Mouse (Mus musculus) megakaryocyte-erythroid progenitor cell, adult 5 weeks (primary cell): Measurements from ENCODE around the gene Krtap12-1. TPM values are rescaled to one million over a fixed set of nuclear protein-coding genes. Genes with fewer than 3 reads are reported as not detected.

Experiments
- polyA plus RNA-seq: library from polyadenylated mRNA; stranded (reverse); fragments of >175 nt; gene quantifications from 2 replicates; pipeline ENCODE4 v1.2.3, GENCODE M21; 2012

Gene Krtap12-1
- polyA plus RNA-seq: not detected in 2 replicates

DNA sequence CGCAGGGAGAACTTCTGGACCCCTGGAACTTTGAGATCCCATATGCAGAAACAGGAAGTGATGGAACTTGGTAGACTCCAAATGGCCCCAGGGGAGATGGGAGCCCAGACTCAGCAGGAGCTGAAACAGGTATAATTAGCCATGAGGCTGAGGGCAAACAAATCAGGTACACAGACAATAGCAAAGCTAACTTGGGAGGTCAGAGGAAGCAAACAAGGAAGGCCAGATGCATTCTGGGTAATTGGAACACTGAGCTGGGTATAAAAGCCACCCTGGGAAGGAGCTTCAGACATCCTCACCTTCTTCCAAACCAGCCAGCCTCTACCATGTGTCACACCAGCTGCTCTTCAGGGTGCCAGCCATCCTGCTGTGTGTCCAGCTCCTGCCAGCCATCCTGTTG, at the start of gene Krtap12-1:
Gene Krtap12-1, plus strand, starts transcription at position 301 of the 400 bp plus-strand sequence.

DNA sequence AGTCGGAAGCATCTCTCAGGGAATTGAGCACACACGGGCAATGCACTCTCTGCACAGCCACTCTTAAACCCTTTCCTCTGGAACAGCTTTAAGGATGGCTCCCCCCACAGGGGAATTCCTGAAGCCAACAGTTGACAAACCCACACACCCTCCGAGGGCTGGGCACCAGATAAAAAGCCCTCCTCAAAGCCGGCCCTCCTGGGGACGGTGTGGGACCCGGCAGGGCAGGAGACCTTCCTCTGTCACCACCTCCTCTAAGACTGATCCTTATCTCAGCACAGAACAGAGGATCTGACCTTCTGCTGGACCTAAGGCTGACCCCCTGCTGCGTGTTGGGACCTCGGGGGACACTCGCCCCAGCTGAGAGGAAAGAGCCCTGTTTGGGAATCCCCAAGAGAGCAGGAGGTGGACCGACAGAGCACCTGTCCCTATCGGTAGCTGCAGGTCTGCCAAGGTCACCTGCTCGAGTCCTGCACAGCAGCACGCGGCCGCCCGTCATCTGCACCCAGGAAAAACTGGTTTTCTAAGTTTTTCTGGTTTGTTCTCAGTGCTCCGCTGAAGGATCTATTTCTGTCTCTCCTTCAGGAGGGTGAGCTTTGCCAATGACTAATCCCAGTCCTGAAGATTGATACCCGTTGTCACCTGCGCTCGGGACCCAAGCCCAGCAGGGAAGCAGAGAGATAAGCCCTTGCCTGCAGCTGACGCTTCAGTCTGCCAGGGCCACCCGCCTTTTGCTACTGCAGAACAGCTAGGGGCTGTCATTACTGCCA, 34.3 kb upstream of the Krtap12-1 start, which contains the start of gene Tspear:
Gene Tspear, plus strand, starts transcription at position 675 of the 770 bp plus-strand sequence.

DNA sequence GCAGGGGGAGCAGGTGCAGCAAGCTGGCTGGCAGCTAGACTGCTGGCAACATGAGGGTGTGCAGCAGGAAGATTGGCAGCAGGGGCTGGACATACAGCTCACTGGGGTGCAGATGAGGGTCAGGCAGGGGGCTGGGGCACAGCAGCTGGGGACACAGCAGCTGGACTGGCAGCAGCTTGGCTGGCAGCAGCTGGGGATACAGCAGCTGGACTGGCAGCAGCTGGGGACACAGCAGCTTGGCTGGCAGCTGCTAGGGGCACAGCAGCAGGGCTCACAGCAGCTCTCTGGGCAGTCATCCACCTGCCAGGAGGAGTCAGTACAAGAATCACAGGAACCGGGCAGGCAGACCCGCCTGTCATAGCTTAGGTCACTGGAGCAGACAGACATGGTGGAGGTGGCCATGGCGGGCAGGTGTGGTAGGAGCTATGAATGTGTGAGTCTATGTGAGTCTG, 30.0 kb upstream of the Krtap12-1 start, which contains the start of gene Gm19402:
Gene Gm19402, minus strand, starts transcription at position 402 of the 452 bp plus-strand sequence.

DNA sequence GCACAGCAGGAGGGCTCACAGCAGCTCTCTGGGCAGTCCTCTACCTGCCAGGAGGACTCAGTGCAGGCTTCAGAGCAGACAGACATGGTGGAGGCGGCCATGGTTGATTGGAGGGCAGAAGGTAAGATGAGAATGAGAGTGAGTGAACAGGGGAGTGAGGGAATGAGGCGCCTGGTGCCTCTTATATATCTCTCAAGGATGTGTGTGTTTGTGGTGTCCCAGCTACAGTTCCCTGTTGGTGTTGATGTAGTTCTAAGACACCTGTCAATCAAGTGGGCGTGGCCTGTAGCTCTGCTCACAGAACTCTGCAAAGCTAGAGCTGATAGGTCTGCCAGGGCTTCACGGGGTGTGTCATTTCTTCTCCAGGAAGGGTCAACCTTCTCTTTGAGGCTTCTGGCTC, 23.3 kb upstream of the Krtap12-1 start, which contains the start of gene Gm9508:
Gene Gm9508, minus strand, starts transcription at position 101 of the 400 bp plus-strand sequence.

DNA sequence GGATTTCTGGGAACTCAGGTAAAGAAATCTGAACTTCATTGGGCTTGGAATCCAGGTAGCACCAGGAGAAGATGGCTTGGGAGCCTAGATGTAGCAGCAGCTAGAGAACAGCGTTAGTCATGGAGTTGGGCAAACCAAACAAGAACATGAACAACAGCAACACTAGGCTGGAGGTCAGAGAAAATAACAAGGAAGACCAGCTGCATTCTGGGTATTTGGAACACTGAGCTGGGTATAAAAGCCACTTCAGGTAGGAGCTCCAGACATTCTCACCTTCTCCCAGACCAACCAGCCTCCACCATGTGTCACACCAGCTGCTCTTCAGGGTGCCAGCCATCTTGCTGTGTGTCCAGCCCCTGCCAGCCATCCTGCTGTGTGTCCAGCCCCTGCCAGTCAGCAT, 14.1 kb upstream of the Krtap12-1 start, which contains the start of gene Gm10272:
Gene Gm10272, plus strand, starts transcription at position 301 of the 400 bp plus-strand sequence.

DNA sequence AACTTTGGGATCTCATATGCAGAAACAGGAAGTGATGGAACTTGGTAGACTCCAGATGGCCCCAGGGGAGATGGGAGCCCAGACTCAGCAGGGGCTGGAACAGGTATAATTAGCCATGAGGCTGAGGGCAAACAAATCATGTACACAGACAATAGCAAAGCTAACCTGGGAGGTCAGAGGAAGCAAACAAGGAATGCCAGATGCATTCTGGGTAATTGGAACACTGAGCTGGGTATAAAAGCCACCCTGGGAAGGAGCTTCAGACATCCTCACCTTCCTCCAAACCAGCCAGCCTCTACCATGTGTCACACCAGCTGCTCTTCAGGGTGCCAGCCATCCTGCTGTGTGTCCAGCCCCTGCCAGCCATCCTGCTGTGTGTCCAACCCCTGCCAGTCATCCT, 9.2 kb upstream of the Krtap12-1 start, which contains the start of gene Gm10024:
Gene Gm10024, plus strand, starts transcription at position 301 of the 400 bp plus-strand sequence.

DNA sequence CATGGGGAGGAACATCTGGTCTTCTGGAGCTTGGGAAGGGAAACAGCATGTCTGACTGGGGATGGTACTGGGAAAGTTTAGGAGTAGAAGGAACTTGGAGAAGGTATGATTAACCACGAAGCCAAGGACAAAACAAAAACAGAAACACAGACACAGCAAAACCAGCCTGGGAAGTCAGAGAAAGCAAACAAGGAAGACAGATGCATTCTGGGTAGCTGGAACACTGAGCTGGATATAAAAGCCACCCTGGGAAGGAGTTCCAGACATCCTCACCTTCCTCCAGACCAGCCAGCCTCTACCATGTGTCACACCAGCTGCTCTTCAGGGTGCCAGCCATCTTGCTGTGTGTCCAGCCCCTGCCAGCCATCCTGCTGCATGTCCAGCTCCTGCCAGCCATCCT, 4.9 kb upstream of the Krtap12-1 start, which contains the start of gene Gm10142:
Gene Gm10142, plus strand, starts transcription at position 301 of the 400 bp plus-strand sequence.

DNA sequence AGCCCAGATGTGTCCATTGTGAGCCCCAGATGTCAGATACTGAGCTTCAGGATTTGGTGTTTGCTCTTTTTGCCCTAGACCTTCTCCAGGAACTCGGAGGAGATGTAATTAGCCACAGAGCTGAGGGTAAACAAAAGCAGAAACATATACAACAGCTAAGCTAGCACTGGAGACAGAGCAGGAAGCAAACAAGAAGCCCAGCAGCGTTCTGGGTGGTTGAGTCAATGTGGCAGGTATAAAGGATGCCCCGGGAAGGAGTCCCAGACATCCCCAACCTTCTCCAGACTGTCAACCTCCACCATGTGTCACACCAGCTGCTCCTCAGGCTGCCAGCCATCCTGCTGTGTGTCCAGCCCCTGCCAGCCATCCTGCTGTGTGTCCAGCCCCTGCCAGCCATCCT, 5.8 kb downstream of the Krtap12-1 start, which contains the start of gene Gm10100:
Gene Gm10100, plus strand, starts transcription at position 301 of the 400 bp plus-strand sequence.

DNA sequence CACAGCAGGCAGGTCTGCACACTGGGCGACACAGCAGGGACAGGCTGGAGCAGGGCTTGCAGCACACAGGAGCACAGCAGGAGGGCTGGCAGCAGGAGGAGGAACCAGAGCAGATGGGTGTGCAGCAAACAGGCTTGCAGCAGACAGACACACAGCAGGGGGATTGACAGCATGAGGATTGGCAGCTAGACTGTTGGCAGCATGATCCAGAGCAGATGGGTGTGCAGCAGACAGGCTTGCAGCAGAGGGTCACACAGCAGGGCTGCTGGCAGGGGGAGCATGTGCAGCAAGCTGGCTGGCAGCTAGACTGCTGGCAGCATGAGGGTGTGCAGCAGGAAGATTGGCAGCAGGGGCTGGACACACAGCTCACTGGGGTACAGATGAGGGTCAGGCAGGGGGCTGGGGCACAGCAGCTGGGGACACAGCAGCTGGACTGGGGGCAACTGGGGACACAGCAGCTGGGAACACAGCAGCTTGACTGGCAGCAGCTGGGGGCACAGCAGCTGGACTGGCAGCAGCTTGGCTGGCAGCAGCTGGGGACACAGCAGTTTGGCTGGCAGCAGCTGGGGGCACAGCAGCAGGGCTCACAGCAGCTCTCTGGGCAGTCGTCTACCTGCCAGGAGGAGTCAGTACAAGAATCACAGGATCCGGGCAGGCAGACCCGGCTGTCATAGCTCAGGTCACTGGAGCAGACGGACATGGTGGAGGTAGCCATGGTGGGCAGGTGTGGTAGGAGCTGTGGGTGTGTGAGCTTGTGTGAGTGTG, 21.7 kb downstream of the Krtap12-1 start, which contains the start of gene Gm18596:
Gene Gm18596, minus strand, starts transcription at position 715 of the 765 bp plus-strand sequence.

DNA sequence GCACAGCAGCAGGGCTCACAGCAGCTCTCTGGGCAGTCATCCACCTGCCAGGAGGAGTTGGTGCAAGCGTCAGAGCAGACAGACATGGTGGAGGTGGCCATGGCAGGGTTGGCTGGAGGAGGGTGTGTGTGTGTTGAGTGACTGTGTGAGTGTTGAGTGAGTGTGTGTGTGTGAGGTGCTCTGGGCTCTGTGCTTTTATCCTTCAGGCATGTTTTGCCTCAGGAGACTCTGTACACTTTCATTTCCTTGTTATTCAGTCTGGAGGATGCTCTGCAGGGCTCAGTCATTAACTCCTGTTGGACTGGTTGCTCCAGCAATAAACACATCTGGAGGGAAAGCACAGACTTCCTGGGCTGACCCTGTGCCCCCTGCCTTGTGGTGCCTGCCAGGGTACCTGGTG, 30.9 kb downstream of the Krtap12-1 start, which contains the start of gene Gm9736:
Gene Gm9736, minus strand, starts transcription at position 101 of the 400 bp plus-strand sequence.

DNA sequence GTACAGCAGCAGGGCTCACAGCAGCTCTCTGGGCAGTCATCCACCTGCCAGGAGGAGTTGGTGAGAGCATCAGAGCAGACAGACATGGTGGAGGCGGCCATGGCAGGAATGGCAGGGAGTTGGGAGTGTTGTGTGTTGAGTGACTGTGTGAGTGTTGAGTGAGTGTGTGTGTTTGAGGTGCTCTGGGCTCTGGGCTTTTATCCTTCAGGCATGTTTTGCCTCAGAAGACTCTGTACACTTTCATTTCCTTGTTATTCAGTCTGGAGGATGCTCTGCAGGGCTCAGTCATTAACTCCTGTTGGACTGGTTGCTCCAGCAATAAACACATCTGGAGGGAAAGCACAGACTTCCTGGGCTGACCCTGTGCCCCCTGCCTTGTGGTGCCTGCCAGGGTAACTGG, 39.2 kb downstream of the Krtap12-1 start, which contains the start of gene Gm3233:
Gene Gm3233, minus strand, starts transcription at position 101 of the 400 bp plus-strand sequence.

Other genes starting within 250 kb of the Krtap12-1 start
- gene Fam207a, start 204.8 kb upstream of the Krtap12-1 start, polyA plus RNA-seq: 75.0 and 77.7 TPM in 2 replicates
- gene Itgb2, start 190.3 kb upstream of the Krtap12-1 start, polyA plus RNA-seq: 23.7 and 24.8 TPM in 2 replicates
- gene Pttg1ip, start 138.9 kb upstream of the Krtap12-1 start, polyA plus RNA-seq: 119 and 164 TPM in 2 replicates
- gene Sumo3, start 114.5 kb upstream of the Krtap12-1 start, polyA plus RNA-seq: 207 and 270 TPM in 2 replicates
- gene Gm49325, start 114.4 kb upstream of the Krtap12-1 start, polyA plus RNA-seq: 2.6 TPM in 1 of 2 replicates, not detected in the other
- 43.2 and 45.3 TPM in 2 replicates for gene Ube2g2, start 98.3 kb upstream of the Krtap12-1 start, polyA plus RNA-seq
- gene Tspear, start 34.0 kb upstream of the Krtap12-1 start, polyA plus RNA-seq: 0.16 and 0.70 TPM in 2 replicates
- not detected in 2 replicates for gene Gm19402, start 29.8 kb upstream of the Krtap12-1 start, polyA plus RNA-seq
- gene Gm9508, start 23.4 kb upstream of the Krtap12-1 start, polyA plus RNA-seq: 0.09 TPM in 1 of 2 replicates, not detected in the other
- not detected in 2 replicates for gene Gm10272, start 14.0 kb upstream of the Krtap12-1 start, polyA plus RNA-seq
- gene Gm10024, start 9.1 kb upstream of the Krtap12-1 start, polyA plus RNA-seq: not detected in 2 replicates
- not detected in 2 replicates for gene Gm10142, start 4.8 kb upstream of the Krtap12-1 start, polyA plus RNA-seq
- not detected in 2 replicates for gene Gm10100, start 5.9 kb downstream of the Krtap12-1 start, polyA plus RNA-seq
- gene Gm18596, start 22.0 kb downstream of the Krtap12-1 start, polyA plus RNA-seq: not detected in 2 replicates
- not detected in 2 replicates for gene Gm9736, start 30.8 kb downstream of the Krtap12-1 start, polyA plus RNA-seq
- not detected in 2 replicates for gene Gm3233, start 39.1 kb downstream of the Krtap12-1 start, polyA plus RNA-seq
- not detected in 2 replicates for gene Gm3238, start 50.7 kb downstream of the Krtap12-1 start, polyA plus RNA-seq
- gene Gm7138, start 56.3 kb downstream of the Krtap12-1 start, polyA plus RNA-seq: not detected in 2 replicates
- not detected in 2 replicates for gene Gm3250, start 61.9 kb downstream of the Krtap12-1 start, polyA plus RNA-seq
- gene Gm7137, start 67.6 kb downstream of the Krtap12-1 start, polyA plus RNA-seq: not detected in 2 replicates
- not detected in 2 replicates for gene Gm9639, start 74.5 kb downstream of the Krtap12-1 start, polyA plus RNA-seq
- gene Gm19668, start 78.5 kb downstream of the Krtap12-1 start, polyA plus RNA-seq: not detected in 2 replicates
- not detected in 2 replicates for gene Gm9507, start 91.2 kb downstream of the Krtap12-1 start, polyA plus RNA-seq
- gene Gm2696, start 94.1 kb downstream of the Krtap12-1 start, polyA plus RNA-seq: not detected in 2 replicates
- gene Krtap10-4, start 106.5 kb downstream of the Krtap12-1 start, polyA plus RNA-seq: not detected in 2 replicates
- not detected in 2 replicates for gene Krtap10-10, start 115.3 kb downstream of the Krtap12-1 start, polyA plus RNA-seq
- not detected in 2 replicates for gene Gm36176, start 126.2 kb downstream of the Krtap12-1 start, polyA plus RNA-seq
- 0.12 TPM in 1 of 2 replicates, not detected in the other for gene Gm10318, start 132.3 kb downstream of the Krtap12-1 start, polyA plus RNA-seq
- not detected in 2 replicates for gene Gm3285, start 141.4 kb downstream of the Krtap12-1 start, polyA plus RNA-seq
- 0.07 and 0.10 TPM in 2 replicates for gene Lrrc3, start 181.9 kb downstream of the Krtap12-1 start, polyA plus RNA-seq
- gene Trpm2, start 250.0 kb downstream of the Krtap12-1 start, polyA plus RNA-seq: 1.8 and 3.2 TPM in 2 replicates